Mouse (Mus musculus) heart, adult 11 months (tissue): ENCODE results near the gene Cpm.
A peak's percentile ranks its signal among the peaks of the same experiment; 100 is the strongest.

Source experiments
- DNase-seq: peaks from one replicate; pipeline ENCODE4 v3.0.0; 2022

The Cpm gene

DNA sequence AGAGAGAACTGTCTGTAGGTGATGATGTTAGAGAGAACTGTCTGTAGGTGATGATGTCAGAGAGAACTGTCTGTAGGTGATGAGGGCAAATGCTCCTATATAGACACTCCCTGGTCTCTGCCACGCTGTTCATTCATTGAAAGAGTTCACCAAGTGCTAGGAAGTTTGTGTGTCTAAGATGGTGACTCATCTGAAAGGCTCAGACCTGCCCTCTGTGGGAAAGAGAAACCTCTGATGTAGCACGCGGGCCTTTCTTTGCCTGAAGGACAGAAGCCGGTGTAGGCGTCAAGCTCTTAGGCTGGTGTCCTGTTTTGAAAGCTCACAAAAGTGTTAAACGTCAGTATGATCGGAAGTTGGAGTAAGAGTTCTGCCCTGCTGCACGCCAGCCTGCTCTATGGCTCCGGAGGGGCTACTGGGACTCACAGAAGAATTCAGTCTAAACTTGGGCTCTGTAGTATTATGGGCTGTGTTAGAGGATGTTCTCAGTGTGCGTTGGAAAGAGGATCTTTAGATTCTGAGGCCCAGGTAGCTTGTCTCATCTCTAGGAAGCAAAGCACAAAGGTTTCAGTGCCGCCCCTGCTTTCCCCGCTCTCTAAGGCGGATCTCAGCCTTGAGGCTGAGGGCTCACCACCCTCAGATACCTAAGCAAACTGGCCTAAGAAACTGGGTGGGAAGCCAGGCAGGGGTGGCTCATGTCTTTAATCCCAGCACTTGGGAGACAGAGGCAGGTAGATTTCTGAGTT, 48.4 kb downstream of the Cpm start:
- DNase-seq: no peak

DNA sequence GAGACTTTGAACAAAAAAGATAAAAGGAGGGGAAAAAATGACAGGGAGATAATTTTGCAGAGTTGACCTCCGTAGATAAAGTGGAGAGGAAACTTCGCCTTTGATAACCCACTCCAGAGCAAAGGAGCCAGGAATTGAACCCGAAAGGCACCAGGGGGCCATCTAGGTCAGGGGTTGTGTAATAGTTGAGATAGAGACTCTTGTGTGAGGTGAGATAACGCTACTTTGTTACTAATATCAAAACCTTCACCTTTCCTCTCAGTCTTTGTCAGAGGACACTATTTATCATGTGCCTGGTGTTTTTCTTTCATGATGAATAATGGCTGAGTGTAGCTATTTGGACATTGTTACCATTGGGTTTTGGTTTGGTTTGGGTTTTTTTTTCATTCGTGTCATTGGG, 49.1 kb downstream of the Cpm start:
- no peak for DNase-seq

DNA sequence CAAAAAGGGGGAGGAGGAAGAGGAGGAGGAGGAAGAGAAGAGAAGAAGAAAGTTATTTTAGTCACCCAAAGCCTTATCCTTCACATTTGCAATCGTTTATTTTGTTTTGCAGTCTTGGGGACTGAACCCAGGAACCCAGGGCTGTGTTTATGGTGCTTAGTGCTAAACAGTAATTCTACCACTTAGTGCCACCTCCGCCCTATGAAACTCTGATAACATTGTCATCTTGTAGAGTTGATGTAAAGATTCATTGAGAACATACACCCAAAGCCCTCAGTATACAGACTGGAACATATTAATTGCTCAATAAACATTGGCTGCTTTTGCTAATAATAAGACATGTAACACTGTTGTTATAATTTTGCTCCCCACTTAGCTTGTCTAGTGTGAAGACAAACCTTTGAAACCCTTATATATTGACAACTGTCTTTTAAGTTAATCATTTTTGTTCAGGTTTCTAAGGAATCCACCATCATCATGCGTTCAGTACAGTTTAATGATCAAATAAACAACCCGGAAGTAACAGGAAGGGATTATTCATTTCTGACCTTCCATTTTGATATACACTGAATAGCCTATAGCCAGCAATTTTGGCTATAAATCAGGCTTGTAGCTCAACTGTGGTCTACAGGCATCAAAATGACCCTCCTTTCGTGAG, 49.9 kb downstream of the Cpm start:
- no peak for DNase-seq

DNA sequence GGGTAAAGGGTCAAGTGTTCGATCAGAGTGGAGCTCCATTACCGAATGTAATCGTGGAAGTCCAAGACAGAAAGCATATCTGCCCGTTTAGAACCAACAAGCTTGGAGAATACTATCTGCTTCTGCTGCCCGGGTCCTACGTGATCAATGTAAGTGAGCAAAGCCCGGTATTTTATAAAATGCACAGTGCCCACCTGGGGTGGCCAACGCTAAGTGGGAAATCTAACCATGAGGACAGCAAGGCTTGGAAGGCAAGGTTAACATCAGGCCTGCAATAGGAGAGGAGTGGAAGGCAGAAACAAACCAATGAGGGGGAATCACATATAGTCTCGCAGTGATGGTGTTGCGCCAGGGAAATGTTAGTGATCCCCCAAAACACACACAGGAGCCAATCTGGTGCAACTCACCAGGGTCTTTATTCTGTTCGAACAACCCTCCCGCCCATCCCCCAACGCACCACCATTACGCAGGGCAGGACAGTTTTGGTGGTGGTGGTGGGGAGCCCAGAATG, 50.7 kb downstream of the Cpm start:
- DNase-seq: no peak

DNA sequence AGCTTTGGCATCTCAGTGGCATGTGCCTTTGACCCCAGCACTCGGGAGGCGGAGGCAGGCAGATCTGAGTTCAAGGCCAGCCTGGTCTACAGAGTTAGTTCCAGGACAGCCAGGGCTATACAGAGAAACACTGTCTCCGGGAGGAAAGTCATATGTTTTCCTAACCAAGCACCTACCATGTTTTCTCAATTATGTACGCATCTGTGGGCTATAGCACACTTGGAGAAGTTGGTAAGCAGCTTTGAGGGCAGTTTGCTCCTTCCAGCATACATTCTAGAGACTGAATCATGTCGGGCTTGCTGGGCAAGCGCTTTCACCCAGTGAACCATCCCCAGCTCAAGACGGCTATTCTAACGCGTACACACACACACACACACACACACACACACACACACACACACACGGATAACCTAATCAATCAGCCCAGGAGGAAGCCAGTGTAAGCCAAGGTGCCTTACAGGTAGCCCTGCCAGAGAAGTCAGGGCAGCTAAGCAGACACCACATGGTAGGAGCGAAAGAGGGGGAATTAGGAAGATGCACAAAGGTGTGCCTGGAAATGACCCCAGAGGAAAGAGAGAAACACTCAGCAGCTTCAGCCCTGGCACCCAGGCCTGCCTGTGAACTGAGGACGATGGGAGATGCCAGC, 51.7 kb downstream of the Cpm start:
- peak; percentile 76 for DNase-seq

DNA sequence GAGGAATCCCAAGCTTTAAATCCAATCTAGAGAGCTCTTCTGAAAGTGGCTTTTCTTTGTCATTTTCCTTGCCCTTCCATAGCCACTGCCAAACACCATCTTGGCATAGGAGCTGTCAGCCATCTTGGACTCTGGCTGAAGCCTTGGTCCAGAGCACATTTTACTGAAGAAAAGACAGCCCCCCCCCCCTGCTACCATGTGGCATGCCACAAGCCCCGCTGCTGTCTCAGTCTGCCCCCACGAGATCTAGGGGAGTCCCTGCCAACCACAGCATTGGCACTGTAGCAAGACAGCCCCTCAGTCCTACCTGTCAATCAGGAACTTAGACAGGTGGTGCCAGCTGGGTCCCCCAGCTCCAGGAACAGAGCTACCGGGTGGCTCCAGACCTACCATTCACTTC, 52.2 kb downstream of the Cpm start:
- peak; percentile 64 for DNase-seq

DNA sequence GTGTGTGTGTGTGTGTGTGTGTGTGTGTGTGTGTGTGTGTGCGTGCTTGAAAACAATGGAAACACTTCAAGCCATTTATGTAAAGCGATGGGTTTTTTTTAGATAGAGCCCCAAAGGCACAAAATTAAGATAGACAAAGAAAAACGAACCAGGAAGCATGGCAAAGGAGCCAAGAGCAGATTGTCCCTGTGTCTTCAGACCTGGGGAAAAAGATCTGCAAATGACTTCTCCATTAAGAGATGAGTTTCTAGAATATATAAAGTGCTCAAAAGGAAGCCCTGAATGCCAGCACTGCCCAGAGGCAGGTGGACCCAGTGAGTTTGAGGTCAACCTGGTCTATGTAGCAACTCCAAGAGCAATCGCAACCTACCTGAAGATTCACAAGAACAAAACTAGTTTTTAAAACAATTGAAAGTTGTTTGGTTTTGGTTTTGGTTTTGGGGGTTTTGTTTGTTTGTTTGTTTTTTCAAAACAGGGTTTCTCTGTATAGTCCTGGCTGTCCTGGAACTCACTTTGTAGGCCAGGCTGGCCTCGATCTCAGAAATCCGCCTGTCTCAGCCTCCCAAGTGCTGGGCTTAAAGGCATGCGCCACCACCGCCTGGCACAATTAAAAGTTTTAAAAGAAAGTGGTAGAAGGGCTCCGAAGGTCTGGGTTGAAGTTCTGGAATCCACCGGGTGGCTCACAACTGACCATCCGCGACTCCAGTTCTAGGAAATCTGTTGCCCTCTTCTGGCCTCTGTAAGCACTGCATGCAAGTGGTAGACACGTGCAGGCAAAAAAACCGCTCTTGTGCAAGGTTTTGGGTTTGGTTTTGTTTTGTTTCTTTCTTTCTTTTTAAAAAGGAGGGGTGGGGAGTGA, 52.9 kb downstream of the Cpm start:
- peak; percentile 90 for DNase-seq

DNA sequence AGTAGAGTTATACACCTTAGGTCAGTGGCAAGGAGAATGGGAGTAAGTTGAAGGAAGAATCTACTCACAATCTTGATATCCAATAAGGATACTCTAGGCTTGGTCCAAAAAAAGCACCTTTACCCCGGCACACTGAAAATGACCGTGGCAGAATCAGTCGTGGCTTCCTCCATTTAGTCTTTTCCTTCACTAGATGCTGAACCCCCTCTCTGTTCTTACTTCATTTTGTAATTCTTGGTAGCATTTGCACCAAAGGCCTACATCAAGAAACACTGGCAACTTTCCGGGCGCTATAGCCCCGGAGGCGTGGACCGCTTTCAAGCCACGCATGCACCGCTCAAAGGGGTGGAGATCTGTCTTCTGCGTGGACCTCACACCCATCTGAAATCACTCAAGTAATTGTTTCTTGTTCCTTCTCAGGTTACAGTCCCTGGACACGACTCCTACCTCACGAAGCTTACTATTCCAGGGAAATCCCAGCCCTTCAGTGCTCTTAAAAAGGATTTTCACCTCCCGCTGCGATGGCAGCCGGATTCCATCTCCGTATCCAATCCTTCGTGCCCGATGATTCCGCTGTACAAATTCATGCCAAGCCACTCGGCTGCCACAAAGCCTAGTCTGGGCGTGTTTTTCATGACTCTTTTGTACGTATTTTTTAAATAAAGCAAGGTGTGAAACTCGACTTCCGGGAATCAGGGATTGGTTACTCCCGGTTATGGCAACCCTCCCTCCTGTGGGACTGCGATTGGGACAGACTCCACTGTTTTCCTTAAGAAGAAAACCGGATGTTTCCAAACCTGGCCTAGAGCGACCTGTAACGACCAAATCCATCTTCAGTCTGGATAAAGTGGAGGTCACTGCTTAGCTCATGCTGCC, 53.8 kb downstream of the Cpm start:
- peak; percentile 58 for DNase-seq

DNA sequence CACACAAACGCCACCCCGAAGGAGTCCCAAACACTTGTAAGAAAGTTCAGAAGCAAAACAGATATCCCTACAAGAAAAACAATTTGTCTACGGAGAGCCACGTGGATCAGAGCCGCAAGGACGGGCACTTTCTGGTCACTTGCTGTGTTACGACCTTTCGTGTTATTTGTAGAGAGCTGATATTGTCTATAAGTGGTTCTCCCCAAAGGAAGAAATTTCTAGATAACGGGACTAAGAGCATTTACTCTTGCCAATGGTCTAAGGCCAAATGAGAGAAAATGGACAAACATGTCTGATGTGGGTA, 54.4 kb downstream of the Cpm start:
- no peak for DNase-seq

DNA sequence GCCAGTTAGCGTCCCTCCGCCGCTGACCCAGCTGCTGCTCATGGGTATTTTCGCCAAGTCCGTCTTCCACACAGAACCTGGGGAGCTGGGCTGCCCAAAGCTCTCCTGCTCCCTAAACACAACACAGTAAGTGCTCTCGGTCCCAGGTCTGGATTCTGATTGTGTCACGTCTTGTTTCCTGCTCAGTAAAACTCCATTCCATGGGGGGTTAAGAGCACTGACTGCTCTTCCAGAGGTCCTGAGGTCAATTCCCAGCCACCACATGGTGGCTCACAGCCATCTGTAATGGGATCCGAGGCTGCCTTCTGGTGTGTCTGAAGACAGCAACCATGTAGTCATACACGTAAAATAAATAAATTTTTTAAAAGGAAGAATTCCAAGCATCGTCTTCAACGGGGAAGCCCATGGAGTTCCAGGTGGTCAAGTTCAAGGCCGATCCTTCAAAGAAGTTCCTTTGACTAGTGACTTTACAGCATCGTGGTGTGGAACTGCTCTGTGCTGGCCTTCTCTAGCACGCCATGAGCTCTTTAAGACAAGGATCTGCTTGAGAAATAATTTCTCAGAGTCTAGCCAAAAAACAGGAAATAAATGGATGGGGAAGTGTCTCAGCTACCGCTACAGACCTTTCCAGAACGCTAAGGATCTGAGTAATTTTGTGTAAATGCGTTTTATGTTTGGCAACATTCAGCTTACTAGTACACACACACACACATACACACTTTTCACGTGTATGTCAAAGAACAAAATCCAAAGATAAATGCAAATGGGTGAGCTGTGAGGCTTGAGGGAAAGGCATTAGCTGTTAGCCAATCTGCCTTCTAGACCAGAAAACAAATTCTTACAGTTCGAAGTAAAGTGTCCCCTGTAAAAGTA, 55.2 kb downstream of the Cpm start:
- no peak for DNase-seq

DNA sequence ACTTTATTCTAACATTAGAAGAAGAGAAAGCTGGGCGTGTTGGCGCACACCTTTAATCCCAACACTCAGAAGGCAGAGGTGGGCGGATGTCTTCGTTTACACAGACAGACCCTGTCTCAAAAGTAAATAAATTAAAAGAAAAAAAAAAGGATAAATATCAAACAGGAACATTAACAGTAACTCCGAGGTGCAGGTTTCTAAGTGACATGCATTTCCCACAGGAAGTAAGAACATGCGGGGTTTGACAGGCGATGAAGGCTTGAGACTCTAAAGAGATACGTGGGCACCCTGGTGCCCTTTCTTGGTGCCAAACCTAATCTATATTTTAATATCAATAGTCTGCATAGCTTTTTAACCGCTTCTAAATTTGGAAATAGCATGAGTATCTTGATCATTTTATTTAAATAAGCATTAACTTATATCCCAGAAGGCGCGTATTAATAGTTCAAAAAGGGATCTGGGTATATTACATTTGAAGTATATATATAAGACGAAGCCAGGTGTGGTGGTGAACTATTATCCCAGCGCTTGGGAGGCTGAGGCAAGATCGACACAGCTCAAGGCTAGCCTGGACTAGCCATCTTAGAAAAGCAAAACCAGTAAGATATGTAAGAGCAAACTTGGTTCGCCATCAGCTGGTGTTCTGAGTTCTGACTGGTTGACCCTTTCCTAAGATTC, 56.0 kb downstream of the Cpm start:
- peak; percentile 72 for DNase-seq

DNA sequence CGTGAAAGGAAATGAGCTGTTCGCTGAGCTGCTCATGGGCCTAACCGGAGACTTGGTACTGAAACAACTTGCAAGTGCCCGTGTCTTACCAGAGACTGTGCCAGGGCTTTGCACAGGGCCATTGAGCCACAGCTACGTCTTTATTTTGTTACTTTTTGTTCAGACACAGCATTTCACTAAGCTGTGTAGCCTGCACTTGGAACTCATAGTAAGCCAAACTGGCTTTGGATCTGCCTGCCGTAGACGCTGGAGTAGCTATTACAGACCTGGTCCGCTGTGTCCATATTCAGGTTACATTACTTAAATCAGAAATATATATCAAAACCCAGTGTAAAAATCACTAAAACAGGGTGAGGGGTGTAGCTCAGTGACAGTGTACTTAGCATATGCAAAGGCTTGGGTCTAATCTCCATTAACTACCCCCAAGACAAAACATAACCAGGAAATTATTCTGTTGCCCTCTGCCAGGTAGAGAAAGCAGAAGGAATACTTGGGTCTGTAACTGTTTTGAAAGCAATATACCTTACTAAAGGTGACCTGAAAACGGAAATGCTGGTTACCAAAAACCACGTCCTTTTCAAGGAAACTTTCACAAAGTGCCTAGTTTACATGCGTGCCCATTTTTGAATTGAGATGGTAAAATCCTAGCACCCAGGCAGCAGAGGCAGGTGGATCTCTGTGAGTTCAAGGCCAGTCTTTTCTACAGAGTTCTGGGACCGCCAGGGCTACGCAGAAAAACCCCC, 56.7 kb downstream of the Cpm start:
- DNase-seq: peak; percentile 63

DNA sequence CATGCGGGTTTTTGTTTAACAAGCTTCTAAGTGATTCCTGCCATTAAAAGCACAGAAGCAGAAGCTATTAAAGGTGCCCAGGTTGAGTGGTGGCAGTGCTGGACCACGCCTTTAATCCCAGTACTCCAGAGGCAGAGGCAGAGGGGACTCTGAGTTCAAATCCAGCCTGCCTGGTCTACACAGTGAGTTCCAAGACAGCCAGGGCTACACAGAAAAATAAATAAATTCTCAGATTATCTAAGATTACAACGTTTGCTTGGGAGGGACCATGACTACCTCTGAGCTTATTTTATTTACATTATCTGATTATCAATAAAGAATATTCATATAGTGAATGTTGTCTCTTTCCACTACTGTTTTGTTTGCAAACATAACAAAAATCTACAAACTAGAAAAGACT, 57.7 kb downstream of the Cpm start:
- no peak for DNase-seq

DNA sequence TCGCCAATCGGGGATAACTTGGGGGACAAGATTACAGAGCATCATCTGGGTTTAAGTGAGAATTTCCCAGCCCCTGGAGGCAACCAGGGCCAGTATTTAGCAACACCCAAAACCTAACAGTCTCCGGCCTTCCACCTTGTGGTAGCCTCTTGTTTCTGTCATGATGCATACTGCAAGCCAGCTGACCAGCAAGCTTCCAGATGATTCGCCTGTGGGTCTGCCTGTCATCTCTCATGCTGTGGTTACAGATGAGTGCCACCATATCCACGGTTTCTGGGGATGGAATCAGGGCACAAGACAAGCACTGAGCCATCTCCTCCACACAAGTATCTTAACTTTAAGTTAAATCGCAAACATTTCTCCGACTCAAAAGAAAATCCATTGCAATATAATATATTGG, 58.3 kb downstream of the Cpm start:
- peak; percentile 81 for DNase-seq

DNA sequence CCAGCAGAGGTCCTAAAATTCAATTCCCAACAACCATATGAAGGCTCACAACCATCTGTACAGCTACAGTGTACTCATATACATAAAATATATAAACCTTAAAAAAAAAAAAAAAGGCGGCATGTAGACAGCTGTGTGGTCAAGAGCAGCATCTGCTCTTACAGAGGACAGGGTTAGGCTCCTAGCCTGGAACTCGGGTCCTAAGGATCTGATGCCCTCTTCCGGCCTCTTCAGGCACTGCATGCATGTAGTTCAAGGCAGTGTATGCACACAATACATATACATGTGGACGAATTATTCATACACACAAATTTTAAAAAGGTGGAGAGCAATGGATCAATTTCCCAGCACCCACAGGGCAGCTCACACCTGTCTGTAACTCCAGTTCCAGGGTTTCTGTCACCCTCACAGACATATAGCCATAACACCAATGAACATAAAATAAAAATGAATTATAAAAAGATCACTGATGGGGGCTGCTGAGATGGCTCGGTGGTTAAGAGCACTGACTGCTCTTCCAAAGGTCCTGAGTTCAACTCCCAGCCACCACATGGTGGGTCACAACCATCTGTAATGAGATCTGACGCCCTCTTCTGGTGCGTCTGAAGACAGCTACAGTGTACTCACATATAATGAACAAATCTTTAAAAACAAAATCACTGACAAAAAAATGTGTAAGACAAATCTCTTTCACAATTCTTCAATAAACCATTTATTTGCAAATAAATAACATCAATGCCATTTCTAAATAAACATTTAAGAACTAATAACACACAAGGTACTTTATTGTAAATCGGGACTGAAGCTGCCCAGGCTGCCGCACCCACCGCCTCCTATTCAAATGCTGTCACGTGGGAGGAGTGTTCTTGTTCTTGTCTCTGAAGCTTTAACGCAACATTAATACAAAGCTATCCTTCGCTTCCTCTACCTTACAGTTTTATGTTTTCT, 59.2 kb downstream of the Cpm start:
- peak; percentile 85 for DNase-seq

DNA sequence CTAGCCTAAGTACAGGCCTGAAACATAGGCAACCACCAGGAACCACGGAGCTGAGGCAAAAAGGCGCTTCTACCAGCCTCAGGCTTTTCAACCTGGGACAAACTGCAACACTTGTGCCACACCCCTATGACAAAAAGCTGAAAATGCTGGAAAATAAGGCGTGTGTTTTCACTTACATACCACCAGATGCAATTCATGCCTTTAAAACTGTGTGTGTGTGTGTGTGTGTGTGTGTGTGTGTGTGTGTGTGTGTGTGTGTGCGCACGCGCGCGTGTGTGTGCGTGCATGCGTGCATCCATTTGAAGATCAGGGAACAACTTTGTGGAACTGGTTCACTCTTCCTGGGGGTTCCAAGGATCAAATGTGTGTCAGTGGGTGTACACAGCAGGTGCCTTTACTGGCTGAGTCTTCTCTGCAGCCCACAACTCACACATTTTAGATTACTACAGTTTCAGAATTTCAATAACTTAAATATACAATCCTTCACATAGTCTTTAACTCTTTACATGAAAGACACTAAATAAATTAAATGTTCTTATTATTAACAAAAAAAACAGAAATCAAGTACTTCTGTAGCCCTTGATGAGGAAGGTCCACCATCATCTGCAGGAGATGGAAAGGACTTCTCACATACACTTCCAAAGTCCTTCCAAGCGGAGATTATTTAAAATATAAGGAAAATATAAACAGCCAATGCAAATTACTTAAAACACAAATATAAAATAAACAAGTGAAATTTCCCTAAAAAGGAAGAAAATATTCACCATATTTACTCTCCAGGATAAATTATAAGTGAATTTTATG, 60.2 kb downstream of the Cpm start:
- DNase-seq: peak; percentile 74

DNA sequence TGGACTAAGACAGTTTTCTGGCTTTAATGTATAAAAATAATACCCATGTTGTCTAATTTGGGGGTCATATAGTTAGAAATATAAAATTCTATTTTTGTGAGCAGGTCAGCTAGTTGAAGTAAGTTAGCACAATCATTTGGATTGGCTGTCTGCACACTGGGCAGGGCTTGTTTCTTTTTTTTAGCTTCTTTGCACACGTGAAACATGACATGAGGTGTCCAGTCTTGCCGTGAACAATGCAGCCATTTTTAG, 60.7 kb downstream of the Cpm start:
- no peak for DNase-seq

DNA sequence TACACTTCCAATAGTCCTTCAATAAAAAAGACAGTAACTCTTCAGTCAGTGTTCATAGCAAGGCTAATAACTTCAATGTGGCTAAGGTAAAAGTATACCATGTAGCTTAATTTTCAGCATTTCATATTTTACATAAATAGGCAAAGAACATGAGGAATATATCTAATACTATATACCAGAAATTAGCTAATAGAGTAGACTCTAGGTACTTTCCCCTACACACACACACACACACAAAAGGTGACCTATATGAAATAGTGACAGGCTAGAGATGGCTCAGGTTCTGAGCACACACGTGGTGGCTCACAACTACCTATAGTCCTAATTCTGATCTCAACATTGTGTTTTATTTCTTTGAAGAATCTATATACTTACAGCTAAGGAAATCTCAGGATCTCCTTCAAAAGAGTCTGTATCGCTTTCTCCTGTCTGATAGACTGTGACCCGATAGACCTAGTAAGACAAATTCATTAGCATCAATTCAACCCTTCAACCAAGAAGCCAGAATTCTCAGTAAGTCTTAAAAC, 61.5 kb downstream of the Cpm start:
- DNase-seq: no peak
